Mouse (Mus musculus): Measurements from ENCODE around the gene Prr14l.
"Not testable (repeated sequence)": the region's sequence is repeated elsewhere in the genome, so short reads cannot be mapped to it uniquely, and the experiment has no call there.

DNA sequence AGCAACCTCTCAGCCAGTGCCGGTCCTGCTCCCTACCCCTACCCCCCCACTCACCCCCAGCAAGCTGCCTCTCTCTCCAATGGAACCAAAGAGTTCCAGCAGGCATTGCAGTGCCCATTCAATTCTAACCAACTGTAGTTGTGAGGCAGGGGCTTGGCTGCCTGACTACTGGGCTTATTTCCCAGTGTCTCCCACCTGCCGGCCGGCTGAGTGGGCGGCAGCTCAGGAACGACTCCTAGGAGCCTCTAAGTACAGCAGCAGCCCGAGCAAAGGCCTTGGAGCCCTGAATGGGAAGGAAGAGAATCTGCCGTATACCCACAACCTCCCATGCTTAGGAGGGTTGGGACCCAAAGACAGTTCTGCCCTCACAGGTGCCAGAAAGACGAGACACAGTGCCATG, 113.2 kb downstream of the Prr14l start:
- not testable (repeated sequence) for TF ChIP-seq POLR2A (IDR thresholded peaks at IDR 0.05; ENCODE audit: low read depth, low read length); CTCF (IDR thresholded peaks at IDR 0.05; ENCODE audit: borderline replicate concordance, insufficient read depth, low read length)

Measured in embryonic fibroblast, embryonic 13.5 days (primary cell).